Mouse (Mus musculus): ENCODE results near the gene Aggf1. TPM values are rescaled to one million over a fixed set of nuclear protein-coding genes. Genes with fewer than 3 reads are reported as not detected.

The Aggf1 gene
- polyA plus RNA-seq, 1 experiment from 2014 or later: 38.0 TPM

DNA sequence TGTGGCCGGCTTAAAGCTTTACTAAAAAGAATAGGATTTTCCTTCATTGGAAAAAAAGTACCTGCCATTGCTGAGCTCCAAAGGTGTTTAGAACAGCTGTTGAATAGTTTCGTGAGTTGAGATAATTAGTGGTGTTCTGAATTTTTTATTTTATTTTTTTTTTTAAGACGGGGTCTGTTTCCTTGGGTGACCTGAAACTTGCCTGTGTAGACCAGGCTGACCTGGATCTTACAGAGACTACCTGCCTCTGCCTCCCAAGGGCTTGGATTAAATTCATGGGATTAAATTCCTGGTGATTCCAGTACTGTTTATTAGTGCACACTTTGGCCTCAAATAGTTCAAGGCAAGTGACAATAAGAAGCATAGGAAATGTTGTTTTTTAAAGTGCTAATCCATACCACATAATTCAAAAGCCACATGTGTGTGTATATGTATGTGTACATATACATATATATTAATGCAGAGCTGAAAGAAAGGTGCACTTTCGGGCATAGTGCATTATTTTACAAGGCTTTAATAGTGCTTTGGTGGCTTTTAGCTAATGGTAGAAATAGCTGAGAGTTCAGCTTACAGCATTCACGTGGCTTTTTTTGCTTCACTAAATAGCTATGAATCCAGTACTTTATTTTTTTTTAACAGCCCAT lies 49.1 kb downstream of the Aggf1 start:
- H3K4me3 ChIP-seq (ENCODE audit: low read depth, low read length): peak overlapping the region; percentile 77

DNA sequence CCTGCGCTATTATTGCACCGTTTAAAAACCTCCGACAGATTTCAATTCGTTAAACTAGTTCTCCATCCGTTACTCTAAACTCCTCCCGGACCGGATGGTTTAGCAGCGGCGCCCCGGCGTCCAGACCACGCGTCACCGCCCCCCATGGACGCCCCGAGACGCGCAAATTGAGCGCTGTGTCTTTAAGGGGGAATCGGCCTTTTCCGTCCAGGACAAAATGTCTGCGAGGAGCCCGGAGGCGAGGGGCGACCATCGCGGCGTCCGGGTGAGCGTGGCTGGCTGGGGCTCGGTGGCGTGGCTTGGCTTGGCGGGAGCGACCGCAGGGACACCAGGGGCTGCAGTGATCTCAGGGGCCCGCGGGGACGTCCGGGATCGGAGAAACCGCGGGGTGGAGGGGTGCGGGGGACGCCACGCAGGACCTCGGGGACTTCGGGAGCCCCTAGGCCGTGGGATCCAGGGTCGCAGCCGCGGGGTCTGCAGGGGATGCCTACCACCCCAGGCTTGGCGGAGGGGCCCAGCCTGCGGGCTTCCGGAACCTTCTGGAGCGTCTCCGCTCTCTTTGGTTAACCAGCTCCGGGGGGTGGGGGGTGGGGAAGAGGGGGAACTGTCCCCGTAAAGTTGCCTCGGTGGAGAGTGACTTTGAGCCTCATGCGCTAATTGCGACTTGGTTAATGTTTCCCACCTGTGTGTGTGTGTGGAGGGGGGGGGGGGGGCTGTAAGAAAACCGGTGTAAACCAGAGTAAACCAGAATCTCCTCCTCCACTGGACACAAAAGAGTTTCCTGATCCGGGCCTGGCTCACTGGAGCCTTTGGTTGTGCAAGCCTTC lies 49.9 kb downstream of the Aggf1 start:
- Histone ChIP-seq H3K27me3 (replicated peaks; ENCODE audit: control insufficient read depth, insufficient read depth, low read length) (no peaks in the 10 kb centered on the region), H3K36me3 (ENCODE audit: control insufficient read depth, insufficient read depth, low read length) (0 out of 2 replicates have a peak, but pooled peaks cover 3% of the 10 kb centered on the region), H3K9me3 (replicated peaks; ENCODE audit: control insufficient read depth, low read length) (no peaks in the 10 kb centered on the region), H3K4me2 (ENCODE audit: low read length) (peak overlapping the region; percentile 77), H3K27ac (ENCODE audit: low read depth, low read length) (peak overlapping the region; percentile 96), H3K4me1 (ENCODE audit: control insufficient read depth, insufficient read depth, low read length) (peaks cover 14% of the 10 kb centered on the region), H3K9ac (ENCODE audit: low read length) (peak overlapping the region; percentile 97), H3K4me3 (ENCODE audit: low read depth, low read length) (peak overlapping the region; percentile 77)
- under 1% methylated on average over 63 of the region's 63 CpGs for WGBS
- DNase-seq (ENCODE audit: low spot score): peak; percentile 86
- ATAC-seq: peak; percentile 59

More for the DNA sequence above, 49.1 kb downstream of the Aggf1 start:
- Histone ChIP-seq H3K27me3 (replicated peaks; ENCODE audit: control insufficient read depth, insufficient read depth, low read length) (no peaks in the 10 kb centered on the region), H3K36me3 (ENCODE audit: control insufficient read depth, insufficient read depth, low read length) (0 out of 2 replicates have a peak, but pooled peaks cover 3% of the 10 kb centered on the region), H3K4me2 (ENCODE audit: low read length) (peak overlapping the region; percentile 77), H3K27ac (ENCODE audit: low read depth, low read length) (peak overlapping the region; percentile 96), H3K4me1 (ENCODE audit: control insufficient read depth, insufficient read depth, low read length) (peaks cover 14% of the 10 kb centered on the region), H3K9ac (ENCODE audit: low read length) (peak overlapping the region; percentile 97), H3K9me3 (replicated peaks; ENCODE audit: control insufficient read depth, low read length) (no peaks in the 10 kb centered on the region)
- DNase-seq (ENCODE audit: low spot score) (no peak), ATAC-seq (no peak)
- WGBS: 8% methylated on average over 5 of the region's 5 CpGs

DNA sequence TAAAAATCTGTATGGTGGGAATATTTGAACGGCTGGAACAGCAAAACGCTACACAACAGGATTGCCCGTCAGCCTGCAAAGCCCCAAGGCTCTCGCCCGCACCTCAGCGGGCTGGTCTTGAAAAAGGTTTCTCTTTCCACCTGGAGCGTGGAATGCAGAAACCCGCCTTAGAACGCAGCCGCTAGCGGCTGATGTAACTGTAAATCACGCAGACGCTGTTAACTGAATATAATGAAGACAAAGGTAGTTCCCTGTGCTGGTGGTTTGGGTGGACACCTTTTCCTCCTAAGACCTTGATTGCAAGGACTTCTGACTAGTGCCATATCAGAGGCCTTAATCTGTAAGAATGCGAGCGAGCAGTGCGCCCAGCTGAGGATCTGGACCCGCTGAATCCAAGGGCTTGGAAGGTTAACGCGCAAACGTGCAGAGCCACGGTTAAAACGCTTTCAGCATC lies 50.5 kb downstream of the Aggf1 start:
- no peaks in the 10 kb centered on the region for H3K36me3 ChIP-seq (ENCODE audit: control insufficient read depth, insufficient read depth, low read length)
- H3K27ac ChIP-seq (ENCODE audit: low read depth, low read length): peak overlapping the region; percentile 96
- H3K4me1 ChIP-seq (ENCODE audit: control insufficient read depth, insufficient read depth, low read length): peaks cover 14% of the 10 kb centered on the region
- no peaks in the 10 kb centered on the region for H3K9me3 ChIP-seq (replicated peaks; ENCODE audit: control insufficient read depth, low read length)
- H3K4me3 ChIP-seq (ENCODE audit: low read depth, low read length): peak overlapping the region; percentile 77
- H3K27me3 ChIP-seq (replicated peaks; ENCODE audit: control insufficient read depth, insufficient read depth, low read length): no peaks in the 10 kb centered on the region
- peak overlapping the region; percentile 77 for H3K4me2 ChIP-seq (ENCODE audit: low read length)
- under 1% methylated on average over 22 of the region's 22 CpGs for WGBS
- DNase-seq (ENCODE audit: low spot score) (no peak), ATAC-seq (peak; percentile 24)
- H3K9ac ChIP-seq (ENCODE audit: low read length): peak overlapping the region; percentile 97

DNA sequence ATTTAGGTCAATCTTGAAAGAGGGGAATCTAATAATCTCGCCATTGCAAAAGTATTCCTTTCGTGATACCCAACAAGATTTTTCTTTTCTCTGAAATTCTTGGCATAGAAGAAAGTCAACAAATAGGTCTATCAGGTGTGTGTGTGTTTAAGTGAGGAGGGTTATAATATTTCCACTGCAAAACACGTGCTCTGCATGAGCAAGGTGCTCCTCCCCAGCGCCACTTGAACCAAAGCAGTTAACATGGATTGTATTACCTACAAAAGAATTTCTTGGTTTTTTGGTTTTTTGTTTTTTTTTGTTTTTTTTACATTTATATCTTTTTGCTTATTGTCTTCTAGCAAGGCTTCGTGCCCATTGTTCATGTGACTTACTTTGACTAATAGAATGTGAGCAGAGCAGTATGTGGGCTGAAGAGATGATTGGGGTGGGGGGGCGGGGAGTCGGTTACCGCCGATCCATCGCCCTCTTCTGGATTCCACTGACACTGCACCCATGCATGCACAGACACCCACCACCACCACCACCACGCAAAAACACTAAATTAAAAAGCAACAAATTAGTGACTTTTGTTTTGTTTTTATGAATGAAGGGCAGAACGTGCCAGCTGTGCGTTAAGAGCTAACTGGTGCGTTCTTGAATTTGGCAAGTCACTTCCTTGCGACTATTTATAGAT lies 51.1 kb downstream of the Aggf1 start:
- ATAC-seq (peak; percentile 72), DNase-seq (ENCODE audit: low spot score) (peak; percentile 85)
- no peaks in the 10 kb centered on the region for H3K9me3 ChIP-seq (replicated peaks; ENCODE audit: control insufficient read depth, low read length)
- H3K36me3 ChIP-seq (ENCODE audit: control insufficient read depth, insufficient read depth, low read length): no peaks in the 10 kb centered on the region
- WGBS: 26% methylated on average over 15 of the region's 15 CpGs
- H3K4me3 ChIP-seq (ENCODE audit: low read depth, low read length): peak overlapping the region; percentile 77
- H3K27me3 ChIP-seq (replicated peaks; ENCODE audit: control insufficient read depth, insufficient read depth, low read length): no peaks in the 10 kb centered on the region
- H3K4me2 ChIP-seq (ENCODE audit: low read length): peak overlapping the region; percentile 77
- H3K27ac ChIP-seq (ENCODE audit: low read depth, low read length): peak overlapping the region; percentile 96
- H3K4me1 ChIP-seq (ENCODE audit: control insufficient read depth, insufficient read depth, low read length): peaks cover 13% of the 10 kb centered on the region
- H3K9ac ChIP-seq (ENCODE audit: low read length): peak overlapping the region; percentile 97

DNA sequence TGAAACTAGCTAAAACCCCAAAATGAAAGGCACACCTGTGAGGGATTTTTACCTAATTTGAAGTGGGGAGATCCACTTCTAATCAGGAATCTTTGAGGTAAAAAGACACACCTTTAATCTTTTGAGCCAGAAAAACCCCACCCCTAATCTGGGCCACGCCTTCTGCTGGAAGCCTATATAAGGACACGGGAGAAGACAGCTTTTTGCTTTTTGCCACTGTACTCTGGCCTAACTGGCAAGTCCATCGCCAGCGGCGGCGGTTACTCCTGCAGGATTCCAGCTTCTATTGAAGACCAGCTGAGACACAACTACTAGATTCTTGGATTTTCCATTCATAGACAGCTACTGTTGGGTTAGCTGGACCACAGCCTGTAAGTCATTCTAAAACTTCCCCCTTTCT lies 51.8 kb downstream of the Aggf1 start, which contains the start of gene Zbed3:
Zbed3 (plus strand) TSS at position 213 of the 400 bp plus-strand sequence.
- H3K27me3 ChIP-seq (replicated peaks; ENCODE audit: control insufficient read depth, insufficient read depth, low read length): no peaks in the 10 kb centered on the region
- no peaks in the 10 kb centered on the region for H3K36me3 ChIP-seq (ENCODE audit: control insufficient read depth, insufficient read depth, low read length)
- H3K4me3 ChIP-seq (ENCODE audit: low read depth, low read length): peak within 1 kb of the TSS; percentile 77
- peak within 1 kb of the TSS; percentile 77 for H3K4me2 ChIP-seq (ENCODE audit: low read length)
- WGBS: 89% methylated on average over 6 of the region's 6 CpGs
- peaks cover 6% of the 10 kb centered on the region for H3K4me1 ChIP-seq (ENCODE audit: control insufficient read depth, insufficient read depth, low read length)
- peak within 1 kb of the TSS; percentile 97 for H3K9ac ChIP-seq (ENCODE audit: low read length)
- peak within 1 kb of the TSS; percentile 96 for H3K27ac ChIP-seq (ENCODE audit: low read depth, low read length)
- no peaks in the 10 kb centered on the region for H3K9me3 ChIP-seq (replicated peaks; ENCODE audit: control insufficient read depth, low read length)
- DNase-seq (ENCODE audit: low spot score): no peak
- no peak for ATAC-seq

DNA sequence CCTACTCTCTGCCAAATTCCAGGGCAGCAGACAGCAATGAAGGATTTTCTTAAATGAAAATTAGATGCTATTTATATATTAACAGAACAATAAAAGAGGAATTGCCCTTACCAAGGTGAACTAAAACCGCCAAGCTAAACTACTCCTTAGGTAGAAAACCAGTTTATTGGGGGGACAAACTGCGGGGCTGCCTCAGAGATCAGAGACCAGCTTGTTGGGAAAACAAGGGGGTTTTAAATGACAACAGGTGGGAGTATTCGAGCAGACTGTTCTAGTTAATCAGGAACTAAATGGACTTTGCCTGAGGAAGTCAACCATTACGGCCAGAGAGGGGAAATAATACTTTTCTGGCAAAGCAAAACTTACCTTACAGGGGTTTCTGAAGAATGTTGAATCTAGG lies 54.7 kb downstream of the Aggf1 start:
- 61% methylated on average over 4 of the region's 4 CpGs for WGBS
- no peaks in the 10 kb centered on the region for H3K36me3 ChIP-seq (ENCODE audit: control insufficient read depth, insufficient read depth, low read length)

DNA sequence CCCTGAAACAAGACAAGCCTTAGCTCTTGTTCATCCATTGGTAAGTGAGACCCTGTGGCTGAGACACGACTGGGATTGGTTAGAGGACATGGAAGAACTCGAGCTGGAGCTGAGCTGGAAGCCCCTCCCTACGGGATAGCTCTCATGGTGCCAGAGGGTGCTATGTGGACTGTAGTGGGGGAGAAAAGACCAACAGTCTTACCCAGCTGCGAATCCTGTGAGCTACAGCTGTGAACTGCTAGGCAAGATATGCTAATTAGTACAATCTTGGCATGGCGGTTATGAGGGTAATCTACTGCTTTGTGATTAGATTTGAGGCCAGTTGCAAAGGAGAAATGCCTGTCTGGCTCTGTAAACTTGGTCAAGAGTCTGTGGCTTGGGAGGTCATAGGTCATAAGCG lies 56.0 kb downstream of the Aggf1 start:
- H3K4me2 ChIP-seq (ENCODE audit: low read length): no peak overlapping the region
- H3K36me3 ChIP-seq (ENCODE audit: control insufficient read depth, insufficient read depth, low read length): no peaks in the 10 kb centered on the region
- no peak overlapping the region for H3K9ac ChIP-seq (ENCODE audit: low read length)
- peak; percentile 36 for DNase-seq (ENCODE audit: low spot score)
- peak; percentile 47; the same call in 1 of the 2 replicates for ATAC-seq
- H3K9me3 ChIP-seq (replicated peaks; ENCODE audit: control insufficient read depth, low read length): no peaks in the 10 kb centered on the region
- no peak overlapping the region for H3K27ac ChIP-seq (ENCODE audit: low read depth, low read length)
- H3K27me3 ChIP-seq (replicated peaks; ENCODE audit: control insufficient read depth, insufficient read depth, low read length): no peaks in the 10 kb centered on the region
- WGBS: 72% methylated on average over 6 of the region's 6 CpGs
- no peaks in the 10 kb centered on the region for H3K4me1 ChIP-seq (ENCODE audit: control insufficient read depth, insufficient read depth, low read length)
- H3K4me3 ChIP-seq (ENCODE audit: low read depth, low read length): no peak overlapping the region

More for the DNA sequence above, 54.7 kb downstream of the Aggf1 start:
- Histone ChIP-seq H3K4me1 (ENCODE audit: control insufficient read depth, insufficient read depth, low read length) (no peaks in the 10 kb centered on the region), H3K9me3 (replicated peaks; ENCODE audit: control insufficient read depth, low read length) (no peaks in the 10 kb centered on the region), H3K27me3 (replicated peaks; ENCODE audit: control insufficient read depth, insufficient read depth, low read length) (no peaks in the 10 kb centered on the region), H3K9ac (ENCODE audit: low read length) (no peak overlapping the region), H3K4me2 (ENCODE audit: low read length) (no peak overlapping the region), H3K27ac (ENCODE audit: low read depth, low read length) (no peak overlapping the region), H3K4me3 (ENCODE audit: low read depth, low read length) (no peak overlapping the region)
- DNase-seq (ENCODE audit: low spot score) (no peak), ATAC-seq (no peak)

DNA sequence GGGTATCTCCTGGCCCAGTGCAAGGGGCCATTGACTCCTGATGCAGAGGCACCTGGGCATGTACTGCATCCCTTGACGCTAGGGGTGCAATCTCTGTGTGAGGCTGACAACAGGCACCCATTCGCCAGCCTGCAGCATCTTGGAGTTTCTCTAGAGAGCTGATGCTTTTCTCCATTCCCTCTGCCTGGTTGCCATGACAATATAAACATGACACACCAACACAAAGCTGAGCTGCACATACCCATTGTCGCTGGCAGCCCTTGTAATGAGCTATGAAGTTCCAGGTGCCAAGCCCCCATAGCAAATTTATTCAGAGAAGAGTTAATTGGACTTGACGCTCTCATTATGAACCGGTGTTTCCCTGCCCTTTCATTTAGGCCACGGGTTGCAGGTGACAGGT lies 63.1 kb downstream of the Aggf1 start:
- WGBS: 35% methylated on average over 6 of the region's 6 CpGs
- Histone ChIP-seq H3K4me2 (ENCODE audit: low read length) (no peak overlapping the region), H3K27ac (ENCODE audit: low read depth, low read length) (no peak overlapping the region), H3K36me3 (ENCODE audit: control insufficient read depth, insufficient read depth, low read length) (no peaks in the 10 kb centered on the region), H3K4me3 (ENCODE audit: low read depth, low read length) (no peak overlapping the region), H3K9ac (ENCODE audit: low read length) (no peak overlapping the region), H3K4me1 (ENCODE audit: control insufficient read depth, insufficient read depth, low read length) (no peaks in the 10 kb centered on the region), H3K27me3 (replicated peaks; ENCODE audit: control insufficient read depth, insufficient read depth, low read length) (no peaks in the 10 kb centered on the region), H3K9me3 (replicated peaks; ENCODE audit: control insufficient read depth, low read length) (no peaks in the 10 kb centered on the region)
- DNase-seq (ENCODE audit: low spot score) (peak; percentile 72), ATAC-seq (peak; percentile 69; the same call in 1 of the 2 replicates)
